Mouse (Mus musculus): Measurements from ENCODE around the gene Naa60. TPM values are rescaled to one million over a fixed set of nuclear protein-coding genes. Genes with fewer than 3 reads are reported as not detected.

Naa60 gene
- 87.6 and 89.4 TPM in 2 replicates for polyA plus RNA-seq (2015; fragmentation: Nextera tagmentation; extraction: Ambion mirVana)

GRCm38 (mm10) chr16:3872216-3873047 is at the start of gene Naa60:
Naa60 (plus strand) TSS chr16:3872375.
- no peaks in the 10 kb centered on the region for H3K27me3 ChIP-seq (replicated peaks; ENCODE audit: control insufficient read depth, insufficient read depth, low read length)
- 0 out of 2 replicates have a peak, but pooled peaks cover 2% of the 10 kb centered on the region for H3K36me3 ChIP-seq (ENCODE audit: control insufficient read depth, insufficient read depth)
- H3K4me3 ChIP-seq (replicated peaks; ENCODE audit: low read length) = peak within 1 kb of the TSS; percentile 63
- 5% methylated on average over 47 of the region's 47 CpGs for WGBS
- H3K4me2 ChIP-seq (ENCODE audit: low read length) = peak within 1 kb of the TSS; percentile 74
- H3K9ac ChIP-seq (replicated peaks; ENCODE audit: low read depth, low read length) = peak within 1 kb of the TSS; percentile 65
- no peaks in the 10 kb centered on the region for H3K9me3 ChIP-seq (ENCODE audit: control insufficient read depth, low read length)
- 0 out of 2 replicates have a peak within 1 kb of the TSS, but pooled peaks have one; percentile 34 for H3K27ac ChIP-seq (ENCODE audit: low read length)
- peaks cover 15% of the 10 kb centered on the region for H3K4me1 ChIP-seq (replicated peaks; ENCODE audit: control insufficient read depth, insufficient read depth, low read length)
- ATAC-seq = peak; percentile 99

GRCm38 (mm10) chr16:3828021-3828420 is 44.2 kb upstream of the Naa60 start:
- H3K4me3 ChIP-seq (replicated peaks; ENCODE audit: low read length) = no peak overlapping the region
- H3K27ac ChIP-seq (ENCODE audit: low read length) = no peak overlapping the region
- ATAC-seq = no peak
- no peaks in the 10 kb centered on the region for H3K27me3 ChIP-seq (replicated peaks; ENCODE audit: control insufficient read depth, insufficient read depth, low read length)
- no peaks in the 10 kb centered on the region for H3K9me3 ChIP-seq (ENCODE audit: control insufficient read depth, low read length)
- no peaks in the 10 kb centered on the region for H3K4me1 ChIP-seq (replicated peaks; ENCODE audit: control insufficient read depth, insufficient read depth, low read length)
- WGBS = 59% methylated on average over 3 of the region's 3 CpGs
- H3K9ac ChIP-seq (replicated peaks; ENCODE audit: low read depth, low read length) = no peak overlapping the region
- H3K36me3 ChIP-seq (ENCODE audit: control insufficient read depth, insufficient read depth) = no peaks in the 10 kb centered on the region
- no peak overlapping the region for H3K4me2 ChIP-seq (ENCODE audit: low read length)

GRCm38 (mm10) chr16:3829727-3830126 is 42.4 kb upstream of the Naa60 start:
- Histone ChIP-seq H3K27me3 (replicated peaks; ENCODE audit: control insufficient read depth, insufficient read depth, low read length) (no peaks in the 10 kb centered on the region), H3K9ac (replicated peaks; ENCODE audit: low read depth, low read length) (no peak overlapping the region), H3K4me2 (ENCODE audit: low read length) (no peak overlapping the region), H3K36me3 (ENCODE audit: control insufficient read depth, insufficient read depth) (no peaks in the 10 kb centered on the region), H3K4me1 (replicated peaks; ENCODE audit: control insufficient read depth, insufficient read depth, low read length) (no peaks in the 10 kb centered on the region), H3K27ac (ENCODE audit: low read length) (no peak overlapping the region), H3K9me3 (ENCODE audit: control insufficient read depth, low read length) (no peaks in the 10 kb centered on the region), H3K4me3 (replicated peaks; ENCODE audit: low read length) (no peak overlapping the region)
- no peak for ATAC-seq
- WGBS = 89% methylated on average over 2 of the region's 2 CpGs

GRCm38 (mm10) chr16:3830588-3831109 is 41.5 kb upstream of the Naa60 start, which contains the start of gene Olfr15:
Olfr15 (plus strand) TSS chr16:3830878.
- no peak for ATAC-seq
- Histone ChIP-seq H3K27me3 (replicated peaks; ENCODE audit: control insufficient read depth, insufficient read depth, low read length) (no peaks in the 10 kb centered on the region), H3K4me3 (replicated peaks; ENCODE audit: low read length) (no peak within 1 kb of the TSS), H3K9me3 (ENCODE audit: control insufficient read depth, low read length) (no peaks in the 10 kb centered on the region), H3K9ac (replicated peaks; ENCODE audit: low read depth, low read length) (no peak within 1 kb of the TSS), H3K4me1 (replicated peaks; ENCODE audit: control insufficient read depth, insufficient read depth, low read length) (no peaks in the 10 kb centered on the region), H3K36me3 (ENCODE audit: control insufficient read depth, insufficient read depth) (no peaks in the 10 kb centered on the region), H3K27ac (ENCODE audit: low read length) (no peak within 1 kb of the TSS), H3K4me2 (ENCODE audit: low read length) (no peak within 1 kb of the TSS)

- H3K9ac ChIP-seq (replicated peaks; ENCODE audit: low read depth, low read length) = no peak overlapping the region
Observed at GRCm38 (mm10) chr16:3835461-3835860, 36.7 kb upstream of the Naa60 start.

GRCm38 (mm10) chr16:3839157-3839885 is 32.9 kb upstream of the Naa60 start:
- Histone ChIP-seq H3K27me3 (replicated peaks; ENCODE audit: control insufficient read depth, insufficient read depth, low read length) (no peaks in the 10 kb centered on the region), H3K4me3 (replicated peaks; ENCODE audit: low read length) (no peak overlapping the region), H3K9ac (replicated peaks; ENCODE audit: low read depth, low read length) (no peak overlapping the region), H3K36me3 (ENCODE audit: control insufficient read depth, insufficient read depth) (no peaks in the 10 kb centered on the region), H3K4me1 (replicated peaks; ENCODE audit: control insufficient read depth, insufficient read depth, low read length) (no peaks in the 10 kb centered on the region), H3K9me3 (ENCODE audit: control insufficient read depth, low read length) (no peaks in the 10 kb centered on the region), H3K4me2 (ENCODE audit: low read length) (no peak overlapping the region), H3K27ac (ENCODE audit: low read length) (no peak overlapping the region)
- 67% methylated on average over 17 of the region's 17 CpGs for WGBS
- no peak for ATAC-seq

More at GRCm38 (mm10) chr16:3835461-3835860, 36.7 kb upstream of the Naa60 start:
- Histone ChIP-seq H3K27me3 (replicated peaks; ENCODE audit: control insufficient read depth, insufficient read depth, low read length) (no peaks in the 10 kb centered on the region), H3K27ac (ENCODE audit: low read length) (no peak overlapping the region), H3K4me2 (ENCODE audit: low read length) (no peak overlapping the region), H3K36me3 (ENCODE audit: control insufficient read depth, insufficient read depth) (no peaks in the 10 kb centered on the region), H3K4me3 (replicated peaks; ENCODE audit: low read length) (no peak overlapping the region), H3K4me1 (replicated peaks; ENCODE audit: control insufficient read depth, insufficient read depth, low read length) (no peaks in the 10 kb centered on the region), H3K9me3 (ENCODE audit: control insufficient read depth, low read length) (no peaks in the 10 kb centered on the region)
- 86% methylated on average over 2 of the region's 2 CpGs for WGBS
- no peak for ATAC-seq

GRCm38 (mm10) chr16:3842989-3843388 is 29.2 kb upstream of the Naa60 start:
- Histone ChIP-seq H3K36me3 (ENCODE audit: control insufficient read depth, insufficient read depth) (no peaks in the 10 kb centered on the region), H3K9me3 (ENCODE audit: control insufficient read depth, low read length) (no peaks in the 10 kb centered on the region), H3K4me1 (replicated peaks; ENCODE audit: control insufficient read depth, insufficient read depth, low read length) (peaks cover 11% of the 10 kb centered on the region), H3K27ac (ENCODE audit: low read length) (no peak overlapping the region), H3K4me3 (replicated peaks; ENCODE audit: low read length) (no peak overlapping the region), H3K9ac (replicated peaks; ENCODE audit: low read depth, low read length) (no peak overlapping the region), H3K27me3 (replicated peaks; ENCODE audit: control insufficient read depth, insufficient read depth, low read length) (no peaks in the 10 kb centered on the region), H3K4me2 (ENCODE audit: low read length) (no peak overlapping the region)
- no peak for ATAC-seq
- 41% methylated on average over 4 of the region's 4 CpGs for WGBS

- 61% methylated on average over 1 of the region's 1 CpGs for WGBS
- H3K4me1 ChIP-seq (replicated peaks; ENCODE audit: control insufficient read depth, insufficient read depth, low read length) = peaks cover 14% of the 10 kb centered on the region
- no peak for ATAC-seq
- no peaks in the 10 kb centered on the region for H3K27me3 ChIP-seq (replicated peaks; ENCODE audit: control insufficient read depth, insufficient read depth, low read length)
- no peak overlapping the region for H3K9ac ChIP-seq (replicated peaks; ENCODE audit: low read depth, low read length)
- H3K4me2 ChIP-seq (ENCODE audit: low read length) = no peak overlapping the region
- H3K4me3 ChIP-seq (replicated peaks; ENCODE audit: low read length) = no peak overlapping the region
- H3K9me3 ChIP-seq (ENCODE audit: control insufficient read depth, low read length) = no peaks in the 10 kb centered on the region
- H3K36me3 ChIP-seq (ENCODE audit: control insufficient read depth, insufficient read depth) = no peaks in the 10 kb centered on the region
- no peak overlapping the region for H3K27ac ChIP-seq (ENCODE audit: low read length)
Observed at GRCm38 (mm10) chr16:3843796-3844195, 28.4 kb upstream of the Naa60 start.

All from forebrain, embryonic 16.5 days (tissue).